Comparison of ENCODE assay signal across 9 mouse cellular contexts in genomic region chr9:78176831-78177230, GRCm38 (mm10). TPM values are rescaled to one million over a fixed set of nuclear protein-coding genes. Genes with fewer than 3 reads are reported as not detected.
DNase-seq lines count a peak whose midpoint lies in the region; ATAC-seq and TF ChIP-seq lines count a peak whose summit lies in the region.
"Had no signal": no experiment of that assay in that cellular context is flagged by ENCODE, and none has a peak within 500 bp of the region (broad histone marks: within the 10 kb centered on the region; RNA-seq: fewer than 3 reads in every experiment).

No protein-coding gene starts in this region.

- H3K36me3 ChIP-seq in liver, adult 2 months (ENCODE audit: control insufficient read depth, insufficient read depth, low read length): no peaks in the 10 kb centered on the region
- H3K36me3 ChIP-seq in heart, embryonic 16.5 days (ENCODE audit: control insufficient read depth, insufficient read depth): no peaks in the 10 kb centered on the region
- H3K36me3 ChIP-seq in limb, embryonic 14.5 days (ENCODE audit: control insufficient read depth, insufficient read depth, low read length): no peaks in the 10 kb centered on the region
- no peaks in the 10 kb centered on the region for H3K36me3 ChIP-seq in midbrain, embryonic 15.5 days (replicated peaks)

- no peak overlapping the region; the same call in 1 of the 2 replicates for H3K9ac ChIP-seq in liver, adult 2 months (ENCODE audit: low read depth, low read length)
- peak overlapping the region; percentile 94 for H3K9ac ChIP-seq in heart, embryonic 16.5 days (ENCODE audit: low read length)
- peak overlapping the region; percentile 79 for H3K9ac ChIP-seq in limb, embryonic 14.5 days (ENCODE audit: low read depth, low read length, severe bottlenecking)
- peak overlapping the region; percentile 95 for H3K9ac ChIP-seq in midbrain, embryonic 15.5 days

- TF ChIP-seq POLR2A in liver, adult 2 months (IDR thresholded peaks at IDR 0.05; ENCODE audit: extremely low read depth, insufficient read depth, low read length): no peak
- TF ChIP-seq POLR2A in limb, embryonic 14.5 days (IDR thresholded peaks at IDR 0.05; ENCODE audit: borderline replicate concordance, extremely low read depth, insufficient read depth, insufficient read length): no peak

- no peaks in the 10 kb centered on the region for H3K27me3 ChIP-seq in liver, adult 2 months (ENCODE audit: control insufficient read depth, insufficient read depth, low read length)
- H3K27me3 ChIP-seq in heart, embryonic 16.5 days (ENCODE audit: control insufficient read depth, insufficient read depth, low read length): no peaks in the 10 kb centered on the region
- H3K27me3 ChIP-seq in limb, embryonic 14.5 days (ENCODE audit: control insufficient read depth, insufficient read depth, low read length): no peaks in the 10 kb centered on the region
- H3K27me3 ChIP-seq in midbrain, embryonic 15.5 days (replicated peaks): no peaks in the 10 kb centered on the region

- ATAC-seq in heart, embryonic 16.5 days (replicated peaks; ENCODE audit: extremely low read depth, insufficient read depth, low FRiP score): no peak
- ATAC-seq in limb, embryonic 14.5 days (ENCODE audit: low FRiP score, low read depth): no peak
- ATAC-seq in midbrain, embryonic 15.5 days (replicated peaks): no peak

- WGBS in liver, adult 2 months: 6% methylated on average over 7 of the region's 7 CpGs
- WGBS in heart, embryonic 16.5 days: 39% methylated on average over 7 of the region's 7 CpGs
- WGBS in limb, embryonic 14.5 days: 25% methylated on average over 7 of the region's 7 CpGs
- 40% methylated on average over 7 of the region's 7 CpGs for WGBS in midbrain, embryonic 15.5 days

- H3K4me2 ChIP-seq in heart, embryonic 16.5 days (ENCODE audit: low read depth, low read length): peak overlapping the region; percentile 67
- peak overlapping the region; percentile 65 for H3K4me2 ChIP-seq in limb, embryonic 14.5 days (replicated peaks; ENCODE audit: low read depth, low read length, severe bottlenecking)
- peak overlapping the region; percentile 56 for H3K4me2 ChIP-seq in midbrain, embryonic 15.5 days

- peak overlapping the region; percentile 88; the same call in 1 of the 2 replicates for H3K27ac ChIP-seq in liver, adult 2 months (replicated peaks; ENCODE audit: insufficient read depth, low read depth, low read length)
- peak overlapping the region; percentile 99 for H3K27ac ChIP-seq in heart, embryonic 16.5 days (ENCODE audit: low read length)
- peak overlapping the region; percentile 97 for H3K27ac ChIP-seq in limb, embryonic 14.5 days (replicated peaks; ENCODE audit: low read depth, low read length)
- peak overlapping the region; percentile 99 for H3K27ac ChIP-seq in midbrain, embryonic 15.5 days

- H3K9me3 ChIP-seq in heart, embryonic 16.5 days (replicated peaks; ENCODE audit: control insufficient read depth, low read length): no peaks in the 10 kb centered on the region
- no peaks in the 10 kb centered on the region for H3K9me3 ChIP-seq in limb, embryonic 14.5 days (ENCODE audit: control insufficient read depth, low read length)
- H3K9me3 ChIP-seq in midbrain, embryonic 15.5 days: no peaks in the 10 kb centered on the region

- peak; percentile 73 for DNase-seq in liver, adult 2 months (ENCODE audit: extremely low read depth, low read depth, low spot score)
- no peak for DNase-seq in liver
- peak; percentile 67 for DNase-seq in brain, adult 2 months (ENCODE audit: low read depth, low spot score)
- DNase-seq in limb, embryonic 14.5 days (ENCODE audit: low spot score): peak; percentile 24
- no peak for DNase-seq in embryo, embryonic 9.5 days (ENCODE audit: extremely low spot score)
- no peak for DNase-seq in ovary, postnatal 14 days (ENCODE audit: low spot score)

- TF ChIP-seq CTCF in liver, adult 2 months (IDR thresholded peaks at IDR 0.05; ENCODE audit: low read depth, low read length): no peak

- H3K4me3 ChIP-seq in liver, adult 2 months (ENCODE audit: insufficient read depth, low read depth, low read length): peak overlapping the region; percentile 4
- H3K4me3 ChIP-seq in heart, embryonic 16.5 days (ENCODE audit: low read length): peak overlapping the region; percentile 83
- peak overlapping the region; percentile 68 for H3K4me3 ChIP-seq in limb, embryonic 14.5 days (replicated peaks; ENCODE audit: low read length)
- peak overlapping the region; percentile 76 for H3K4me3 ChIP-seq in midbrain, embryonic 15.5 days

- no peaks in the 10 kb centered on the region for H3K79me2 ChIP-seq in liver, adult 2 months (ENCODE audit: control insufficient read depth, insufficient read depth, low read length)

- no peaks in the 10 kb centered on the region; the same call in 1 of the 2 replicates for H3K4me1 ChIP-seq in liver, adult 2 months (ENCODE audit: control insufficient read depth, insufficient read depth, low read length)
- peaks cover 7% of the 10 kb centered on the region; the same call in 1 of the 2 replicates for H3K4me1 ChIP-seq in heart, embryonic 16.5 days (ENCODE audit: control insufficient read depth, insufficient read depth, low read length)
- no peaks in the 10 kb centered on the region for H3K4me1 ChIP-seq in limb, embryonic 14.5 days (ENCODE audit: control insufficient read depth, insufficient read depth, low read length)
- H3K4me1 ChIP-seq in midbrain, embryonic 15.5 days: peaks cover 18% of the 10 kb centered on the region

RNA-seq across cellular contexts. Expression of gene Gsta4, which starts 5.7 kb away (rescaled TPM):
- total RNA-seq in liver, adult 2 months (2014; rRNA removed): 137 and 139 TPM in 2 replicates
- polyA plus RNA-seq in liver, adult 2 months (2012; rRNA removed): 45.2 and 46.5 TPM in 2 replicates
- polyA plus RNA-seq in heart, embryonic 16.5 days (2015; fragmentation: Nextera tagmentation; extraction: Ambion mirVana): 67.5 and 71.7 TPM in 2 replicates
- polyA plus RNA-seq in limb, embryonic 14.5 days (2012; rRNA removed): 35.2 and 47.5 TPM in 2 replicates
- polyA plus RNA-seq in limb, embryonic 14.5 days (2014; fragmentation: Nextera tagmentation; extraction: Ambion mirVana): 68.2 and 76.4 TPM in 2 replicates
- polyA plus RNA-seq in midbrain, embryonic 15.5 days (2015; fragmentation: Nextera tagmentation; extraction: Ambion mirVana): 15.7 and 21.0 TPM in 2 replicates

RNA-seq across cellular contexts. Expression of gene Gsta1, which starts 53.6 kb away (rescaled TPM):
- 6.1 and 42.4 TPM in 2 replicates for total RNA-seq in liver, adult 2 months (2014; rRNA removed)
- polyA plus RNA-seq in liver, adult 2 months (2012; rRNA removed): 1.0 and 2.8 TPM in 2 replicates
- polyA plus RNA-seq in heart, embryonic 16.5 days (2015; fragmentation: Nextera tagmentation; extraction: Ambion mirVana): 0.42 TPM in 1 of 2 replicates, not detected in the other
- polyA plus RNA-seq in limb, embryonic 14.5 days (2012; rRNA removed): 0.55 TPM in 1 of 2 replicates, not detected in the other
- polyA plus RNA-seq in limb, embryonic 14.5 days (2014; fragmentation: Nextera tagmentation; extraction: Ambion mirVana): 0.90 and 3.2 TPM in 2 replicates
- not detected in 2 replicates for polyA plus RNA-seq in midbrain, embryonic 15.5 days (2015; fragmentation: Nextera tagmentation; extraction: Ambion mirVana)
- polyA plus RNA-seq: frontal cortex, adult 2 months had no signal

Comparison
In these comparisons a context has a peak if more than half of its experiments do, and no peak if none do; other contexts are left out.
1. DNase-seq: peak in liver, adult 2 months (single experiment), brain, adult 2 months (single experiment) and limb, embryonic 14.5 days (single experiment); none in liver (single experiment), embryo, embryonic 9.5 days (single experiment) and ovary, postnatal 14 days (single experiment).
2. H3K4me3 ChIP-seq: peak in every context shown above with its lines; median percentile 83 in heart, embryonic 16.5 days; 76 in midbrain, embryonic 15.5 days; 68 in limb, embryonic 14.5 days; 4 in liver, adult 2 months.
3. Peak in every context shown above with its lines, with median percentiles within 50 percentile points of each other: H3K27ac ChIP-seq and H3K4me2 ChIP-seq.